Mouse (Mus musculus) kidney, embryonic 14.5 days (tissue): ENCODE results near the gene Eri3. TPM values are rescaled to one million over a fixed set of nuclear protein-coding genes. Genes with fewer than 3 reads are reported as not detected.

Experiments used
- ATAC-seq: fragments of 200-750 bp; cut with Nextera tagmentation; 2 replicates; pipeline ENCODE4 v1.8.0; 2017; ENCODE audit warnings: moderate number of reproducible peaks, mild to moderate bottlenecking, moderate TSS enrichment, moderate library complexity; ENCODE audit not compliant: low FRiP score, low TSS enrichment
- H3K27ac ChIP-seq: fragments of 300-500 bp; sonication (generic); 2 replicates; pipeline ENCODE4 v1.5.1; 2014; ENCODE audit warnings: low read depth, mild to moderate bottlenecking, low read length, moderate library complexity, mixed read lengths
- H3K27me3 ChIP-seq: fragments of 300-500 bp; sonication (generic); 2 replicates; pipeline ENCODE4 v1.6.1; 2014; ENCODE audit warnings: mild to moderate bottlenecking, low read length; ENCODE audit not compliant: control insufficient read depth, insufficient read depth
- H3K36me3 ChIP-seq: fragments of 300-500 bp; sonication (generic); 2 replicates; pipeline ENCODE4 v1.6.1; 2014; ENCODE audit warnings: low read length, mixed read lengths; ENCODE audit not compliant: control insufficient read depth, insufficient read depth
- H3K4me1 ChIP-seq: fragments of 300-500 bp; sonication (generic); 2 replicates; pipeline ENCODE4 v1.6.1; 2014; ENCODE audit warnings: low read length, mixed read lengths; ENCODE audit not compliant: control insufficient read depth, insufficient read depth
- H3K4me2 ChIP-seq: fragments of 300-500 bp; sonication (generic); replicated peaks from 2 replicates; pipeline ENCODE4 v1.6.1; 2014; ENCODE audit warnings: low read depth, mild to moderate bottlenecking, low read length
- H3K4me3 ChIP-seq: fragments of 300-500 bp; sonication (generic); 2 replicates; pipeline ENCODE4 v1.5.1; 2014; ENCODE audit warnings: mild to moderate bottlenecking, low read length
- H3K9ac ChIP-seq: fragments of 300-500 bp; sonication (generic); 2 replicates; pipeline ENCODE4 v1.6.1; 2014; ENCODE audit warnings: low read depth, mild to moderate bottlenecking, low read length, moderate library complexity
- H3K9me3 ChIP-seq: fragments of 300-500 bp; sonication (generic); 2 replicates; pipeline ENCODE4 v1.6.1; 2016; ENCODE audit warnings: low read length; ENCODE audit not compliant: control insufficient read depth
- WGBS: fragments of 180-500 bp; shearing (Covaris S2); extraction: QIAGEN DNeasy Blood & Tissue Kit; methylation state at CpG from one replicate; pipeline ENCODE4 v1.1.7; 2014; 5-methylcytosine and 5-hydroxymethylcytosine counted together
- polyA plus RNA-seq: library from polyadenylated mRNA; unstranded; fragments of >200 nt; fragmentation: Nextera tagmentation; extraction: Ambion mirVana; gene quantifications from 2 replicates; pipeline ENCODE4 v1.2.1, GENCODE M21; 2014

Eri3 gene
- polyA plus RNA-seq, 1 experiment from 2014 or later, result 161 TPM

GRCm38 (mm10) chr4:117557068-117557645 is 7.0 kb downstream of the Eri3 start:
- Histone ChIP-seq H3K9ac (no peak overlapping the region), H3K36me3 (no peaks in the 10 kb centered on the region; the same call in 1 of the 2 replicates), H3K4me3 (no peak overlapping the region), H3K4me2 (no peak overlapping the region), H3K27me3 (no peaks in the 10 kb centered on the region), H3K9me3 (no peaks in the 10 kb centered on the region), H3K4me1 (peaks cover 4% of the 10 kb centered on the region; the same call in 1 of the 2 replicates), H3K27ac (no peak overlapping the region)
- no peak for ATAC-seq
- 73% methylated on average over 5 of the region's 5 CpGs for whole genome bisulfite sequencing

GRCm38 (mm10) chr4:117563967-117564366 is 13.8 kb downstream of the Eri3 start:
- no peak overlapping the region for H3K9ac ChIP-seq
- peaks cover 17% of the 10 kb centered on the region for H3K36me3 ChIP-seq
- WGBS, result 88% methylated on average over 9 of the region's 9 CpGs

GRCm38 (mm10) chr4:117568846-117569245 is 18.7 kb downstream of the Eri3 start:
- no peaks in the 10 kb centered on the region for H3K27me3 ChIP-seq
- H3K27ac ChIP-seq, result no peak overlapping the region
- no peak for ATAC-seq
- no peak overlapping the region for H3K9ac ChIP-seq
- peaks cover 17% of the 10 kb centered on the region for H3K36me3 ChIP-seq
- H3K4me2 ChIP-seq, result no peak overlapping the region
- 50% methylated on average over 2 of the region's 2 CpGs for WGBS
- H3K4me1 ChIP-seq, result no peaks in the 10 kb centered on the region
- H3K9me3 ChIP-seq, result no peaks in the 10 kb centered on the region
- H3K4me3 ChIP-seq, result no peak overlapping the region

More at GRCm38 (mm10) chr4:117563967-117564366, 13.8 kb downstream of the Eri3 start:
- no peak for ATAC-seq
- no peak overlapping the region for H3K4me3 ChIP-seq
- H3K4me2 ChIP-seq, result no peak overlapping the region
- H3K27me3 ChIP-seq, result no peaks in the 10 kb centered on the region
- H3K4me1 ChIP-seq, result no peaks in the 10 kb centered on the region
- no peaks in the 10 kb centered on the region for H3K9me3 ChIP-seq
- no peak overlapping the region for H3K27ac ChIP-seq

GRCm38 (mm10) chr4:117570964-117571363 is 20.8 kb downstream of the Eri3 start:
- Histone ChIP-seq H3K4me2 (no peak overlapping the region), H3K9ac (no peak overlapping the region), H3K4me1 (0 out of 2 replicates have a peak, but pooled peaks cover 3% of the 10 kb centered on the region), H3K27ac (no peak overlapping the region), H3K9me3 (no peaks in the 10 kb centered on the region), H3K27me3 (no peaks in the 10 kb centered on the region), H3K36me3 (peaks cover 2% of the 10 kb centered on the region; the same call in 1 of the 2 replicates), H3K4me3 (no peak overlapping the region)
- ATAC-seq, result no peak
- 84% methylated on average over 5 of the region's 5 CpGs for WGBS

GRCm38 (mm10) chr4:117577579-117577978 is 27.4 kb downstream of the Eri3 start:
- no peaks in the 10 kb centered on the region for H3K27me3 ChIP-seq
- H3K4me3 ChIP-seq, result no peak overlapping the region
- H3K4me2 ChIP-seq, result no peak overlapping the region
- H3K36me3 ChIP-seq, result peaks cover 13% of the 10 kb centered on the region
- no peak overlapping the region for H3K27ac ChIP-seq
- no peak overlapping the region for H3K9ac ChIP-seq
- no peak for ATAC-seq
- H3K9me3 ChIP-seq, result no peaks in the 10 kb centered on the region
- H3K4me1 ChIP-seq, result peaks cover 3% of the 10 kb centered on the region; the same call in 1 of the 2 replicates
- WGBS, result 69% methylated on average over 1 of the region's 1 CpGs

GRCm38 (mm10) chr4:117581626-117582025 is 31.5 kb downstream of the Eri3 start:
- no peak overlapping the region for H3K4me2 ChIP-seq
- no peaks in the 10 kb centered on the region for H3K27me3 ChIP-seq
- H3K36me3 ChIP-seq, result peaks cover 39% of the 10 kb centered on the region
- H3K9ac ChIP-seq, result no peak overlapping the region
- H3K4me3 ChIP-seq, result no peak overlapping the region
- 64% methylated on average over 9 of the region's 9 CpGs for WGBS
- no peak for ATAC-seq
- H3K27ac ChIP-seq, result no peak overlapping the region
- H3K9me3 ChIP-seq, result no peaks in the 10 kb centered on the region
- H3K4me1 ChIP-seq, result no peaks in the 10 kb centered on the region; the same call in 1 of the 2 replicates

GRCm38 (mm10) chr4:117585995-117586394 is 35.8 kb downstream of the Eri3 start:
- H3K4me1 ChIP-seq, result 0 out of 2 replicates have a peak, but pooled peaks cover 4% of the 10 kb centered on the region
- ATAC-seq, result no peak
- H3K9me3 ChIP-seq, result no peaks in the 10 kb centered on the region
- 87% methylated on average over 2 of the region's 2 CpGs for WGBS
- no peak overlapping the region for H3K9ac ChIP-seq
- H3K36me3 ChIP-seq, result peaks cover 46% of the 10 kb centered on the region
- H3K27ac ChIP-seq, result no peak overlapping the region
- H3K4me2 ChIP-seq, result no peak overlapping the region
- no peaks in the 10 kb centered on the region for H3K27me3 ChIP-seq
- H3K4me3 ChIP-seq, result no peak overlapping the region

GRCm38 (mm10) chr4:117587447-117587846 is 37.3 kb downstream of the Eri3 start:
- no peaks in the 10 kb centered on the region for H3K27me3 ChIP-seq
- WGBS, result 53% methylated on average over 4 of the region's 4 CpGs
- peaks cover 53% of the 10 kb centered on the region for H3K36me3 ChIP-seq
- no peak overlapping the region for H3K4me2 ChIP-seq
- H3K9ac ChIP-seq, result no peak overlapping the region
- H3K4me3 ChIP-seq, result no peak overlapping the region
- H3K9me3 ChIP-seq, result no peaks in the 10 kb centered on the region
- no peak overlapping the region for H3K27ac ChIP-seq
- no peak for ATAC-seq
- H3K4me1 ChIP-seq, result 0 out of 2 replicates have a peak, but pooled peaks cover 4% of the 10 kb centered on the region

GRCm38 (mm10) chr4:117589081-117589660 is 39.0 kb downstream of the Eri3 start:
- H3K9ac ChIP-seq, result no peak overlapping the region
- no peaks in the 10 kb centered on the region for H3K9me3 ChIP-seq
- 0 out of 2 replicates have a peak, but pooled peaks cover 4% of the 10 kb centered on the region for H3K4me1 ChIP-seq
- WGBS, result 41% methylated on average over 8 of the region's 8 CpGs
- no peak overlapping the region for H3K4me3 ChIP-seq
- H3K27me3 ChIP-seq, result no peaks in the 10 kb centered on the region
- ATAC-seq, result no peak
- H3K36me3 ChIP-seq, result peaks cover 53% of the 10 kb centered on the region
- no peak overlapping the region for H3K27ac ChIP-seq
- H3K4me2 ChIP-seq, result no peak overlapping the region
